Mouse (Mus musculus): Measurements from ENCODE around the gene Trp53. TPM values are rescaled to one million over a fixed set of nuclear protein-coding genes. Genes with fewer than 3 reads are reported as not detected.
"Not testable (repeated sequence)": the region's sequence is repeated elsewhere in the genome, so short reads cannot be mapped to it uniquely, and the experiment has no call there.

Gene Trp53
- total RNA-seq, 1 experiment from 2014 or later, result 104 TPM

DNA sequence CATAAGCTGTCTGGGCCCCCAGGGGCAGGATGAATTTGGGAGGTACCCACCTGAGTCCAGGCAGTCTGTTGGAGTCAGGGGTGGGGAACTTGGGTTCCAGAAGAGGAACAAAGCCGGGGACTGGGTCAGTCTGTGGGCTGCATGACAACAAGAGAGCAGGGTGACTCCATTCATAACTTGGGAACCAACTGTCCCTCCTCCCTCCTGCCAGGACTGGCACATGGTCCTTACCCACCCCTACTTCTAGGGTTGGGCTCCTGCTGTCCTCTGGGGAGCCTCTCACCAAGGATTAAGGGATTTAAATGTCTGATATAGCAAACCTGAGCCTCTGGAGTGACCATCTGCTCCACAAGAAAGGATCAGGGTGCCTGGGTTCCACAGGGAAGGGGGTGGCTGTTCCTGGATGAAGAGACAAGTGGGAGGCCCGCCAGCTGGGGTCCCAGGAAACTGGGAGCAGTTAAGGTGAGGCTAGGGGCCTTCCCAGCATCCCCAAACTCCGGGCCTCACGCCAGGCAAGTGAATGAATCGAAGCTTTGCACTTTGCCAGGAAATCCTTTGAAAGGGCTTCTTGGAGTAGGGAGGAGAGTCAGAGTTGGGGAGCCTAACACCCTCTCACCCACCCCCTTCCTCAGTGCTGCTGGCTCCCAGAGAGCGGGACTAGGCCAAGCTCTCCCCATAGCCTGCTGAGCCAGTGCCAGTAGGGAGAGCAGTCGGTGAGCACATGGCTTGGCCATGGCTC, 11.9 kb downstream of the Trp53 start:
- ATAC-seq (replicated peaks; ENCODE audit: low read depth, poor library complexity, severe bottlenecking), result no peak

- no peak for ATAC-seq (replicated peaks; ENCODE audit: low read depth, poor library complexity, severe bottlenecking)
Measured at GRCm38 (mm10) chr11:69592799-69593198, 12.6 kb downstream of the Trp53 start.

DNA sequence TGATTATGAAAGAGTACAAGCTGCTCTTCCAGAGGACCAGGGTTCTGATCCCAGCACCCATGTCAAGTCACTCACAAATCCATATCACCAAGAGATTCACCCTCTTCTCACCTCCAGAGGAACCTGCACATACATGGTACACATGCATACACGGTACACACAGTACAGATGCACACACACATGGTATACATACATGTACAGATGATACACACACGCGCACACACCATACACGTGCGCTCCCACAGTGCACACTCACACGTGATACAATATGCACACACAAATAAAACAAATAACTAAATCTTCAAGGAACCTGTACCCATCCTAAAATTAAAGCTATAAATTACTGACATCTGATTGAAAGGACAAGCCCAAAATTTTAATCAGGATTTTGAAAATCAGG, 14.7 kb downstream of the Trp53 start:
- no peak for ATAC-seq (replicated peaks; ENCODE audit: low read depth, poor library complexity, severe bottlenecking)

GRCm38 (mm10) chr11:69599436-69599835, 19.3 kb downstream of the Trp53 start:
- ATAC-seq (replicated peaks; ENCODE audit: low read depth, poor library complexity, severe bottlenecking), result no peak

- ATAC-seq (replicated peaks; ENCODE audit: low read depth, poor library complexity, severe bottlenecking), result no peak
Measured at GRCm38 (mm10) chr11:69600098-69600497, 19.9 kb downstream of the Trp53 start.

GRCm38 (mm10) chr11:69601768-69602167, 21.6 kb downstream of the Trp53 start:
- ATAC-seq (replicated peaks; ENCODE audit: low read depth, poor library complexity, severe bottlenecking), result no peak

DNA sequence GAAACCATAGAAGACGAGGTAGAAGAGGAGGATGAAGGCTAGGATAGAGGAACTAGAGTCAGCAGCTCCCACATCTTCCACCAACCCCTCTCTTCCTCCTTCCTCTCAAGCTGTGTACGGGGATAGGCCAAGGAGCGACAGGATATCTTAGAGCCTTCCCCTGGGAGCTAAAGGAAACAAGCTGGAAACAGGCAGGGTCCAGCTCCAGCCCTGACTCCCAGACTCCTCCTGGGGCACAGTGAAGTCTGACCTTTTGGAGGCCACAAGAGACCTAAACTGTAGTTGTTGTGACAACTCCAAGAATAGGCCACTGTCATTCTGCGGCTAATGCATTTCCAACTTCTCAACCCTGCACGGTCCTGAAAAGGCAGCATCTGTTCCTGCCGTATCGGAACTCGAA, 23.4 kb downstream of the Trp53 start:
- ATAC-seq (replicated peaks; ENCODE audit: low read depth, poor library complexity, severe bottlenecking), result no peak

DNA sequence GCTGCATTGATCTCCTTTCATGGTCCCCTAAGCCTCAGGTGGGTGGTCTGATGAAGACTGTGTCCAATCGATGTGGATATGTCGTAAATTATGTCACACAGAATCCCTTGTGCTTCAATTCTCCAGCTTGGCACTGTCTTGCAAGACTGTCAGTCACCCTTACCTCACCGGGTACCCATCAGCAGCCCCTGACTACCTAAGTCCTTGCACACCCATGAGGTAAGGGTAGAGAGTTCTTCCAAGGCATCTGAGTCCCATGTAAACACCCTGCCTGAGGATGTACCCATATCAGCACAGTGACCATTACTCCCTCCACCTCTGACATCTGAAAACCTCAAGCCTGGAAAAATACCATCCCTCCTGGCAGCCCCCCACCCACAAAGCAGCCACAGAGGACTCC, 24.2 kb downstream of the Trp53 start:
- ATAC-seq (replicated peaks; ENCODE audit: low read depth, poor library complexity, severe bottlenecking), result no peak

GRCm38 (mm10) chr11:69604795-69605664, 24.9 kb downstream of the Trp53 start:
- no peak for ATAC-seq (replicated peaks; ENCODE audit: low read depth, poor library complexity, severe bottlenecking)

DNA sequence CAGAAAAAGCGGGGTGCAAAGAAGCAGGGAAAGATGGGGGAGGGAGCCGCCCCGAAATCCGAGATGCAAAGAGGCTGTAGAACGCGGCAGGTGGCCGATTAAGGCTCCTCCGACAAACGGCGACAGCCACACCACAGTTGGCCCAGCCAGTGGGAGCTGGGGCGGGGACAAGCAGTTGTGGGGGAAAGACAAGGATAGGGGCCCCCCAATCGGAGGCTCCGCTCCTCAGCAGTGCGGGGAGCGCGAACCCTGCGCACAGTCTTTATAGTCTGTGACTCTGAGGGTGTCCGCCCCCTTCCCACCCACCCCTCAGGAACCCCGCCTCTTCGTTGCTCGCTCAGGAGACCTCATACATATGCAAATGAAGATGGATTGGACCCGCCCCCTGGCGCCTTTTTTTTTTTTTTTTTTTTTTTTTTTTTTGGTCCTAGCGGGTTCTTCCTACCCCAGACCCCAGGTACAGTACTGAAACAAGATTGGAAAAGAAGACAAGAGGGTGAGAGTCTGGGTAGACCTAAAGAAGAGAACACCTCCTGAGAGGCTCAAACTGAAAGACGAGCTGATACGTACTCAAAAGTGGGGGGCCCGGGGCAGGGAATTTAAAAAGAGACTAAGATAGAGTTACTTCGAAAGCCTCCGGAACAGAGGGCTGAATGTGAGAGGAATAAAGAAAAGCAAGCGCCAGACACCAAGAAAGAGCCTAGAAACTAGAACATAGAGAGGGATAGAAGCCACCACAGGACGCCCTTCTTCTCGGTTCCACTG, 25.7 kb downstream of the Trp53 start, which contains the start of gene Atp1b2:
Gene Atp1b2, minus strand, starts transcription at position 217 of the 765 bp plus-strand sequence.
- peak; percentile 88 for ATAC-seq (replicated peaks; ENCODE audit: low read depth, poor library complexity, severe bottlenecking)

DNA sequence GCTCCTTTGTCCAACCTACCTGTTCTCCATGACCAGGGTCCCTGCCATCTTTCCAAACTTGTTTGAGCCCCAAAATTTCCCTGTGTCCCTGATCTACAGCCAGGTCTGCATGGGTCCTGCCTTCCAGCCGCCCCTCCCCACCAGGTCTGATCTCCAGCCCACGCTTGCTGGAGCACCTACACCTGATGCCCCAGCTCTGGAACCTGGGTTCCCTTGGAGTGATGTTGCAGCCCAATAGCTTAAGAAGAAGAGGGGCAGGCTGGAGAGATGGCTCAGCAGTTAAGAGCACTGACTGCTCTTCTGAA, 26.3 kb downstream of the Trp53 start:
- no peak for ATAC-seq (replicated peaks; ENCODE audit: low read depth, poor library complexity, severe bottlenecking)

DNA sequence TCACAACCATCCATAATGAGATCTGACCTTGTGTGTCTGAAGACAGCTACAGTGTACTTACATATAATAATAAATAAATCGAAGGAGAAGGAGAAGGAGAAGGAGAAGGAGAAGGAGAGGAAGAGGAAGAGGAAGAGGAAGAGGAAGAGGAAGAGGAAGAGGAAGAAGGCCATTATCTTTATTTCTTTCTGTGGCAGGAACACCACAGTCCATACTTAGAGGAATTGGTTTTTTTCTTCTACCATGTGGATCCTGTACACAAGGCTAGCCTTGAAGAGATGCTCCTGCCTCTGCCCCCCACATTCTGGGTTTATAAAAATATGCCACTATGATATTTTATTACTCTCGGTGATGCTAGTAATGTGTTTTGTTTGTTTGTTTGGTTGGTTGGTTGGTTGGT, 26.7 kb downstream of the Trp53 start:
- no peak for ATAC-seq (replicated peaks; ENCODE audit: low read depth, poor library complexity, severe bottlenecking)

- no peak for ATAC-seq (replicated peaks; ENCODE audit: low read depth, poor library complexity, severe bottlenecking)
Measured at GRCm38 (mm10) chr11:69608525-69608924, 28.4 kb downstream of the Trp53 start.

DNA sequence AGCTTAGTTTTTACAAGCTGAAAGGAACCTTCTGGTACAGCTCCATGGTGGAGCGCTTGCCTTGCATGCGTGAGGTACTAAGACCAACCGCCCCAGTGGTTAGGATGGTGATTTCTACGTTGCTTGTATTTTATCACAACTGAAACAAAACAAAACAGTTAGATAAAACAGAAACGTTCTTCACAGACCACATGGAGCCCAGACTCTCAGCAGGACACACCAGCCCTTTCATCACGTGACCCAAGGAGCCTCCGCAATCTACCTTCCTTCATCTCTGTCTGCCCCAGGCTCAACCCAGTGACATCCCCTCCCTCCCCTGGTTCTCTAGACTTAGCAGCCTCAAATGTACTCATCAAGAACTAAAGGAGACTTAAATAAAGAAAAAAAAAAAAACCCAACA, 29.3 kb downstream of the Trp53 start:
- no peak for ATAC-seq (replicated peaks; ENCODE audit: low read depth, poor library complexity, severe bottlenecking)

DNA sequence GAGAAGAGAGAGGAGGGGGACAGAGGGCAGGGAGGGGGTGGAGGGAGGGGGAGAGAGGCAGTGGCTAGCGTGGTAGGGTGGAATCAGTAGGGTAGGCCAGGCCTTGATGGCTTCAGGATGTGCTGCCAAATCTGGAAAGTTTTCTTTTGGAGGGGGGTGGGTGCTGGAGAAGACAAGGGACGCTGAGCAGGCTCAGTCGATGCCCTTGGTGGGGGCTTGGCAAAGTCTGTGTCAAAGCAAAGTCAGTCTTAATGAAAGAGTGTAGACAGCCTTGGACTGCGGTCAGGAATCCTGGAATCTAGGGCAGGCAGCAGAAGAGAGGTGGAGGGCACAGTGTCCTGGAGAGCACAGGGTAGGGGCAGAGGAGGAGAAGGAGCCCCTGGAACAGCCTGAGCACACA, 30.7 kb downstream of the Trp53 start:
- no peak for ATAC-seq (replicated peaks; ENCODE audit: low read depth, poor library complexity, severe bottlenecking)

GRCm38 (mm10) chr11:69613553-69614256, 33.5 kb downstream of the Trp53 start:
- peak; percentile 75 for ATAC-seq (replicated peaks; ENCODE audit: low read depth, poor library complexity, severe bottlenecking)

DNA sequence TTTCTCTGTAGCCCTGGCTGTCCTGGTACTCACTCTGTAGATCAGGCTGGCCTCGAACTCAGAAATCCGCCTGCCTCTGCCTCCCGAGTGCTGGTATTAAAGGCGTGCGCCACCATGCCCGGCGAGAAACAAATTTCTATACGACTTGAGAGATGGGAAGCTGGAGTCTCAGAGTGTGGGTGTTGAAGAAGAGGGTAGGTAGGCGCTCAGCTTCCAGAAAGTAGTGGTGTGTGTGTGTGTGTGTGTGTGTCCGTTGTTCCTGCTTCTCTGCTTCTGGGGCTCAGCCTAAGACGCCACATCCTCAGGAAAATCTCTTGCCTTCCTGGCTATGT, 34.1 kb downstream of the Trp53 start:
- not testable (repeated sequence) for ATAC-seq (replicated peaks; ENCODE audit: low read depth, poor library complexity, severe bottlenecking)

DNA sequence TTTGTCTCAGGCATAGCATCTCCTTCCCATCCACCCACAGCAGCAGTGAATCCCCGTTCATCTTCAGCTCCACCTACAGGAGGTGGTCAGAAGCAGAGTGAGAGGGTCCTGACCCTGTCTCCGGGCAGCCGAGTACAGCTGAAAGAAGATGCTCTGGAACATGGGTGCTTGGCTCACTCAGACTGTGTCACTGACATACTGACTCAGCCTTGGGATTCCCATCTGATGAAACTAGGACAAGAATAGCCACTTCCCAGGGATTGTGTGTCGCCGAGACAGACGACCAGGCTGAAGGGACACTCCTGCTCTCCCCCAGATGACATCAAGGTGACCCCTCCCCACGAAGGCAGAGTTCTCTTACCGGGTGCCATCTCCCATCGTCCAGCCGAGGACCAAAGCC, 36.6 kb downstream of the Trp53 start:
- ATAC-seq (replicated peaks; ENCODE audit: low read depth, poor library complexity, severe bottlenecking), result no peak

DNA sequence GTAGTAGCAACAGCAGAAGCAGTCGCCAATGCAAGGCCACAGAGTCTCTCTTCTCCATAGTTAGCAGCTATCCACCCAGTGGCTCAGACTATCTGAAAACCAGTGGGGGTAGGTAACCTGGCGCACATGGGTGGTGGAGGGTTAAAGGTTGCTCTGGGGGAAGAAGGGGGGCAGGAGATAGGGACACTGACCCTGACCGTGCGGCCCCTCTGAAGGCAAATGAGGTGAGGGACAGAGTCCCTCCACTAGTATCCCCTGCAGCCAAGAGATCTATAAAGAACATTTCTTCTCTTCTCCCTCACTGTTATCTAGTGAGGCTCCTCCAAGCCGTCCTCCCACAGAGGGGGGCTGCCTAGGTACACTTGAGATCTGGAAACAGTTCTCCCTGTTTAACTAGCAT, 37.6 kb downstream of the Trp53 start, which contains the start of gene Shbg:
Gene Shbg, minus strand, starts transcription at position 101 of the 400 bp plus-strand sequence.
- ATAC-seq (replicated peaks; ENCODE audit: low read depth, poor library complexity, severe bottlenecking), result no peak

DNA sequence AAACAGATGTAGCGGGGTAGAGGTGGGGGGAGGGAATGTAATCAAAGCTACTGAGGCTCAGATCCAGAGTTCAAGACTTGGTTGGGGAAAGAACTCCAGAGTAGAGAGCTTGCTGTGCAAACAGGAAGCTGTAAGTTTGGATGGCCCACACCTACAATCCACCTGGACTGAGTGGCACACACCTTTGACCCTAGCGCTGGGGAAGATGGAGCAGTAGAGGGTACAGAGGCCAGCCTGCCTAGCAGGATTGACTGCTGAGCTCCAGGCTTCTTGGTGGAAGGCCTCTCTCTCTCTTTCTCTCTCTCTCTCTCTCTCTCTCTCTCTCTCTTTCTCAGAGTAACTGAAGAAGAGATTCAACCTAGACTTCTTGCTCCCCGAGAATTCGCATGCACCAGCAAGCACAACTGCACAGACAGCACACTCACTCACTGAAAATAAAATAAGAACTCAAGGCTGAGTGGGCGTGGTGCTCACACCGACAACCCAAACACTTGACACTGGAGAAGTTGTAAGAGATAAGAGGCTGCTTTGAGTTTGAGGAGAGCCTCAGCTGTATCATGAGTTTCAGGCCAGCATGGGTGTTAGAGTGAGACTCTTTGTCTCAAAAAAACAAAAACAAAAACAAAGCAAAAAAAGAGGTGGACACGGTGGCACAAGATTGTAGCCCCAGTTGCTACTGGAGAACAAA, 40.4 kb downstream of the Trp53 start:
- peak; percentile 56; the same call in 1 of the 2 replicates for ATAC-seq (replicated peaks; ENCODE audit: low read depth, poor library complexity, severe bottlenecking)
